Mouse (Mus musculus): ENCODE measurements around the gene Jmjd6.
A peak's percentile ranks its signal among the peaks of the same experiment; 100 is the strongest.
"Not testable (repeated sequence)": the region's sequence is repeated elsewhere in the genome, so short reads cannot be mapped to it uniquely, and the experiment has no call there.

Gene Jmjd6

GRCm38 (mm10) chr11:116851576-116852290, 8.5 kb upstream of the Jmjd6 start:
- peak; percentile 64 to 77 for DNase-seq

DNA sequence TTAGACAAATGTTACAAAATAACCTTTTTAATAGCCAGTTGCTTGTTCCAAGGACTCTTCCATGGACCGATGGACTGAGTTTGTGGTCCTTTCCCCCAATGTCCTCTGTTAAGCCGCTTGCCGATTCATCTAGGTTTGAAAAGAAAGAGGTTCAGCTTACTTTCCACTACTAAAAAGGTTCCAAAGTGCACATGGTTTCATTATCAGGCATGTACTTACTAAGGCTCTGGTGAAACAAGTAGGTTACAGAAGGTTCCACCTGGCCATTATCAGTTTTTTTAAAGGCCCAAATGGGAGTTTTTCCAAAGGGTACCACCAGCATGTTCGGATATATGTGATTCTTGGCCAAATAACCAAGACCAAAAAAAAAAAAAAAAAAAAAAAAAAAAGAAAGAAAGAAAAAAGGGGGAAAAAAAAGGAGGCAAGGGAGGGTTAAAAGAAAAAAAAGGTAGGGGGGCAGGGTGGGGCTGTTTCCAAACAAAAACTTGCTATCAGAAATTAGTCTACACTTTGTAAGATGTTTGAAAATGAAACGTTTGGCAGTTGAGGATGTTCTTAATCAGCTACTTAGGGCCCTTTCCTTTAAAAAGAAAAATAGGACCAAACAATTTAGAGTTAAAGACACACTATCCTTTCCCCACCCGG, 7.7 kb upstream of the Jmjd6 start:
- DNase-seq, result no peak

- DNase-seq, result no peak
These were observed 6.8 kb upstream of the Jmjd6 start for GRCm38 (mm10) chr11:116850085-116850484.

- no peak for DNase-seq
These were observed 6.3 kb upstream of the Jmjd6 start for GRCm38 (mm10) chr11:116849587-116849986.

- not testable (repeated sequence) for DNase-seq
These were observed 5.6 kb upstream of the Jmjd6 start for GRCm38 (mm10) chr11:116848877-116849178.

DNA sequence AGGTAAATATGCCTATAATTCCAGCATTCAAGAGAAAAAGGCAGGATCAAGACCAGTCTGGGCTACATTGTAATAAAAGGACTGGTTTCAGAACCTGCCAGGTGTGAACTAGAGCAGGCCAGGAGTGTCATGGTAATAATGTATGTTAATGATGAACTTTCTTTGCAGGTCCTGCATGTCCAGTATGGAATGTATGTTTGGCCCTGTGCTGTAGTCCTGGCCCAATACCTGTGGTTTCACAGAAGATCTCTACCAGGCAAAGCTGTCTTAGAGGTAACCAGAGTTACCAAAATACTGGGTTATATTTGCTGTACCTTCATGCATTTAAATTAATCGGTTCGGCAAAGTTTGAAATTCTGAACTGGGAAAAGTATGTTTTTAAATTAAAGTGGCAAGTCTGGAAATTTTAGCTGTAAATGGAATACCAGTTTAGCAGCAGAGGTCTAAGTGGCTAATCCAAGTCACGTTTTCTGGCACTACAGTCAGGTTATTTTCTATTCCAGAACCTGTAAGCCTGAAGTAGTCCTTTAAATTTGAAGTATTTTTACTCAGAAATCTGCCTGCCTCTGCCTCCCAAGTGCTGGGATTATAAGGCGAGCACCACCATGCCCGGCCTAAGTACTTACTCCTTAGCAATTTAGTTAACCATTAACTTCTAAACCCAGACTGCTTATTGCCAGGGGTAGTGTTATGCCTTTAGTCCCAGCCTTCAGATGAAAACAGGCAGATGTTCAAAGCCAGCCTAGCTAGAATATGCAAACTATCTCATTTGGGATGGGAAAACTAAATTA, 5.0 kb upstream of the Jmjd6 start:
- no peak for DNase-seq

DNA sequence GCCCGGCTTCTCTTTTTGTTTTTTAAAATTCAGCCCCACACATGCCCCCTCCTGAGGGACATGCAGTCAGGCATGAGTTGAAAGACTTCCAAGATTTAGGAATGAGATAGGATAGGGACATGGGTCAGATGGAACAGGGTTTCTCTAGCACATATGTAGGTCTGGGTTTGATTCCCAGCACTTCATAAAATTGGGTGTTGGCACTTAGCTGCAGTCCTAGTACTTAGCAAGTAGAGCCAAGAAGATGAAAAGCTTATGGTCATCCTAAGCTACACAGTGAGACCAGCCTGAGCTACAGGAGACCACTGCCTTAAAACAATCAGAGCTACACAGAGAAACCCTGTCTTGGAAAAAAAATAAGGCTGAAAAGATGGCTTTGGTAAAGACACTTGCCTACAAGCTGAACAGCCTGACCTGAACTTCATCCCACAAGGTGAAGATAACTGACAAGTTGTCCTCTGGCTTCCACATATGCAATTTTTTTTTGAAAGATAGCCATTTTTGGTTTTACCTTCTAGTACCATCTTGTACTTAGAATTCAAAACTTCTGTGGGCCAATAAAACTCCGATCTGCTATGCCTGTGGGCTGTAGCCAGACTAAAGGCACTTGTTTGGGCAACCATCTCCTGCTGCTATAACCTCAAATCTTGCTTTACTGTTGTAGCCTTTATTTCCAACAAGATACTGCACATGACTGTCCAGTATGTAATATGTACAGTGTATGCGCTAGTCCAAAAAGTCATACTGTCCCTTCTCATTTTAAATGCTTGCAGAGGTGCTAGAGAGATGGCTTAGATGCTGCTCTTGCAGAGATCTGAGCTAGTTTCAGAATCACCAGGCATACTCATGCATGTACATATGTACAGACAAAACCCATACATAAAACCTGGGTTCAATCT, 4.2 kb upstream of the Jmjd6 start:
- no peak for DNase-seq

- no peak for DNase-seq
These were observed 3.4 kb upstream of the Jmjd6 start for GRCm38 (mm10) chr11:116846593-116847181.

DNA sequence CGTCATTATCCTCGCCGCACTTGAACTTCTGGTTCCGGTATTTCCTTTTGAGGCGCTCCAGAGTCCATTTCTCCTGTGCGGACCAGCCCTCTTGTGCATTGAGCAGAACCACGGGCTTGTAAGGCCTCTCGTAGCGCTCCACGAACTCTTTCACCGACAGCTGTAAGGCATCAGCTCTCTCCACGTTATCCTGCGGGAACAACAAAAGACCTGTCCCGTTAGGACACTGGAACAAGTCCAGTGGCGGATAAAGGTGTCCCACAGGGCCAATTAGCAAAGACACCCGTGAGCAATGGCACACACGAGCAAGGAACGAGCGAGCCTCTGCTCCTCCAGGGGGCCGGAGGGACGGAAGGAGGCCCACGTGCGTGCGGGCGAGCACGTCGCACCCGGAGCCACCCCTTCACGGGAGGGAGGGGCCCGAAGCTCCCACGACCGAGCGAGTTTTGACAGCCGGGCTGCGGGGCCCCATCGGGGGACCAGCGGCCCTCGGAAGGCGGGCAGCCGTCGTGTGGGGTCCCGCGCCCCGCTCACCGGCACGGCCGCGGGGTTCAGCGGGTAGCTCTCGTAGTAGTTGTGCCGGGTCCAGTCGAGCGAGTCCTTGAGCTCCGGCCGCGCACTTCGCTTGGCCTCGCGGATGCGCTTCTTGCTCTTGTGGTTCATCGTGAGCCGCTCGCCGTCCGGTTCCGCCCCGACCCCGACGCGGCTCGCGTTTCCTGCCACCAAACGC, 553 bp downstream of the Jmjd6 start:
- DNase-seq, result peak; percentile 61 to 77

DNA sequence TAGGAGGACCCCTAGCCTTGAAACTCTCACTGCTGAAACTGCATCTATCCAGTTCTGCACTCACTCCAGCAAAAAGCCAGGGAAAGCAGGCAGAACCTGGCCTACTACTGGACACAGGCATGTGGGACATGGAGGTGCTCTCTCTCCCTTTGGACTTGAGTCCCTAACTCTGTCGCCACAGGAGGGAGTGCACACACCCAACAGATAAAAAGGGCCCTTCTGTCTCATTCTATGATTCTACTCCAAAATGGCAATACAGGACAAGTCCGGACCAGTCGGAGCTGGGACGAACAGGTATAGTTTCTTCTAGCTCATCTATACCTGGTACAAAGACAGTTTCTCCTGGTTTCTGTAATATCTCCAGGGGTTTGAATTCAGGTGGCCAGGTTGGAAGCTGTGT, 2.5 kb downstream of the Jmjd6 start:
- no peak for DNase-seq

DNA sequence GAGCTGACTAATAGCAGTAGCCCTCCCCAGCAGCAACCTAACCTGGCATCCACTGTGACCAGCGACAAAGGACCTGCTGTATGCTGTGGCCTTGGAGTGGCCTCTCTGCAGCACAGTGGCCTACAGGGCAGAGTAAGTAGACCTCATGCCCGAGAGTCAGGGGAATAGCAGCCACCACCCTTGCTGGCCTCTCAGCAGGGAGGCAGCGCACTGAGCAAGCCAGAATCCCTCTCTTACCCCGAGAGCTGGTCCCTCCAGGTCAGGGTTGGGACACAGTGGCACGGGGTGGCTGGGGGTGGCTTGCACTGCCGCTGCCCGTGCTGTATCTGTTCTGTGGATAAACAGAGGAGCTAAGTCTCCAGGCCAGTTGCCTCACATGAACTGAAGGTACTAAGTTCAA, 3.6 kb downstream of the Jmjd6 start:
- no peak for DNase-seq

DNA sequence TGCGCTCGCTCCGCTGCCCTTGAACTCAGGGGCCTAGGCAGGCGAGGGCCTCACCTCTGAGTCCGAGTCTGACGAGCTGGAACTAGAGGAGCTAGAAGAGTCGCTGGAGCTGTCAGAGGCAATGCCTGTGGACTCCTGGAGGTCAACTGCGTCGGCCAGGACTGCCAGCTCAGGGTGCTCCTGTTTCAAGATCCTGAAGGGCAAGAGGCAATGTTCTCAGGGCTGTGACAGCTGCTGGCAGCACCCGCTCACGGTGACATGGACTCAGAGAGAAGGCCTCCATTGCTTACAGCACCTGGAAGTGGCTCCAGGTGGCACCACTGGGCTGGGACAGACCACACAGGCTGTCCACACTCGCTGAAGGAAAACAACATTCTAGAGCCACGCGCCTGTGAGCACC, 4.3 kb downstream of the Jmjd6 start:
- peak in 1 of 2 experiments; percentile 26 for DNase-seq

DNA sequence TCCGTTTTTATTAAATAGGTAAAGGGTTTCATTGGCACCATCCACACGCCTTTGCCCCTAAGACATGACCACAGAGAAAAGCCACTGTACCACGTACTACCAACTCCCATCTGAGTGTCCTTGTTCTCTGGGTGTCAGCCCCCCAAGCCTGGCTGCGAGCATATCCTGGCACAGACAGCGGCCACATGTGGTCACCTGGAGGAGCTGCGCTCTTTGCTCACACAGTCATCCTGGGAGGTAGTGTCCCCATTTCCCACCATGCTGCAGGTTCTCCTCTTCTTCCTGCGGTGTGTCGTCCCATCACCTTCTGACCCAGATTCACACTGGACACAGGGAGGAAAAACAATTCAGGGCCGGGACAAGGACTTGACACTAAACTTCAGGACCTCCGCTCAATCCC, 5.8 kb downstream of the Jmjd6 start:
- no peak for DNase-seq

DNA sequence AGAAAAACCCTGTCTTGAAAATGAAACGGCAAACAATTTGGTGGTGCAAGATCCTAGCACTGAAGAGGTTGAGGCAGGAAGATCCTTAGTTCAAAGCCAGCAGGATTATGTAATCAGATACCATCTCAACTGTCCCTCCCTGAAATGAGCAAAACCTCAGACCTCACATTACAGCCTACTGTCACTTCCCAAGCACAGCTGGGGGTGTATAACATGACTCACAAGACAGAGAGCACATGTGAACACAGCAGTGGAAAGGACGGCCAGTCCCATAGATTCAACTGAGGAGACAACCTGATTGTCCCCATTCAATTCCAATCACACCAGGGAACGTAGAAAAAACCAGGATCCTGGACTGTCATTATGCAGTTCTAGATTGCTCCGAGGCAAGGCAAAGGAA, 7.0 kb downstream of the Jmjd6 start:
- no peak for DNase-seq

GRCm38 (mm10) chr11:116834954-116835353, 8.3 kb downstream of the Jmjd6 start:
- DNase-seq, result no peak

DNA sequence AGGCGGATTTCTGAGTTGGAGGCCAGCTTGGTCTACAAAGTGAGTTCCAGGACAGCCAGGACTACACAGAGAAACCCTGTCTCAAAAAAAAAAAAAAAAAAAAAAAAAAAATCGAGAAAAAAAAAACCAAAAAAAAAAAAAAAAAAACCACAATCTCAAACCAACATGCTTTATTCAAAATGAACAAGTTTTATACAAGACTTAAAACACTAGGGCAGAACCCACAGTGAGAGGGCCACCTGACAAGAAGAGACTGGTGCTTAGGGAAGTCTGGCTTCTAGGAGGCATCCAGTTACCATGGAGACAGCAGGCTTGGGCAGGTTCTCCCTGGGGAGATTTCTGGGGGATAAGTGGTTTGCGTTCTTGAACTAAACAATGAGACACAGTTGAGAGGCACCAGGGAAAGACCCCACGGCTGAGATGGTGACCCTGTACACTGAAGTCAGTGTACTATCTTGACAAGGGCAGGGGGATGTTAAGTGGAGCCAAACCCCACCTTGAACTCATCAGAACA, 11.0 kb downstream of the Jmjd6 start:
- DNase-seq, result no peak

- peak; percentile 72 to 90 for DNase-seq
These were observed 15.6 kb downstream of the Jmjd6 start, which contains the start of gene Mxra7 for GRCm38 (mm10) chr11:116827534-116828165. TSS of gene Mxra7 (minus strand) at chr11:116828046.

DNA sequence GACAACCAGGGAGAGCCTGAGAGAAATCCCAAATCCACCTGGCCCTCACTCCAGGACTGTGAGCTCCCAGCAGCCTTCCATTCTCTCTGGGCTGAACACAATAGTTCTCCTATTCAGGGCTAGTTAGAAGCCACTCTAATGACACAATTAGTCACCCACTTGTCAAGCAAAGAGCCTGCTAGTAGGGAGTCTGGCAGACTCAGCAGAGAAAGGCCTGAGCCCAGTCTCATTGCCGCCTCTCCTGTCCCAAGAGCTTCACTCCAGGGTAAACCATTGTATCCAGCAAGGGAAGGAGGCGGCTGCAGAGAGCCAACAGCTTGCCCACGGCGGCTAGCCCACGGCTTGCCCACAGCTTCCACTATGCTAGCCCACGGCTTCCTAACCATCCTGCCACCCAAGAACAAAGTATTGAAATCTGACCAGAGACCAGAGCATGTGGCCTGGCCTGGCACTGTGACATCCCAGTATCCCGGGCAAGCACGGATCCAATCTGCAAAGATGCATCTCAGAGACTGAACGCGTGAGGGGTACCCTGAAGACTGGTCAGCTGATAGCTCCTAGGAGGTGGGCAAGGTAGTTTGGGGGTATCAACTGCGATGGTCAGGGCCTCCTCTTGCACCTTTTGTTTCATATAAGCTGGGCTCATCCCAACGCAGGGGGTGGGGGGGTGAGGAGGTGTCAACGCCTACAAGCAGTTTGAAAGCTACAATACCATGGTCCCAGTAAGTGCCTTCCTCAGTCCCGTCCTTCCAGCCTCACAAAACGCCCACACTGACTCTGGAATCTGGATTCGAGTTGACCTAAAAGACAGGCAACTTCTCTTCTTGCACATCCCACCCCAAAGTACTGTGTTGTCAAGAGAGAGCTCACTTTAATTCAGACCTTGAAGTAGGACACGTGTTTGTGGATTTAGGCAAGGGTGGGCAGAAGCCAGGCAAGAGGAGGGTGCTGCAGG, 16.4 kb downstream of the Jmjd6 start:
- no peak for DNase-seq

DNA sequence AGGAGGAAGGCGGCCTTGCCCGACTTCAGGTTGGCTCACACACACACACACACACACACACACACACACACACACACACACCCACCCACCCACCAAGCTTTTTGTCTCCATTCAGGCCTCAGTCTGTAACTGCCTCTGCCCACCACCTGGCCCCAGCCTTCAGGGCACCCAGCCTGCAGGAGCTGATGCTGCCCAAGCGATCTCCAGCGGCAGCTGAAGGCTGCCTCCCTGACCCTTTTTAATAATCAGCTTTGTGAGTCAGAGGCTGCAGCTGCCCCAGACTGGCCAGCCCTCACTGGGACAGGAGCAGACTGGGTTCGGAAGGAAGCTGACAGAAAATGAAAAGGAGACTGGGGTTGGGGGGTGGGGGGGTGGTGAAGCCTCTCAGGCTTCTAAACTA, 18.0 kb downstream of the Jmjd6 start:
- DNase-seq, result no peak

DNA sequence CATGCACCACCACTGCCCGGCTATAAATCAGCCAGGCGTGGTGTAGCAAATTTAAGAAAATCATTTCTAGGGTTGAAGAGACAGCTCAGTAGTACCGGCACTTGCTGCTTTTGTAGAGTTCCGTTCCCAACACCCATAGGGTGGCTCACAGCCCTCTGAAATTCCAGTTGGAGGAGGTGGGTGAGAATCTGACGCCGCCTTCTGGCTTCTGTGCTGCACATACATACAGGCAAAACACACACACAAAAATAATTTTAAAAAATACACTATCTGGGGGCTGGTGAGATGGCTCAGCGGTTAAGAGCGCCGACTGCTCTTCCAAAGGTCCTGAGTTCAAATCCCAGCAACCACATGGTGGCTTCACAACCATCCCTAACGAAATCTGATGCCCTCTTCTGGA, 19.4 kb downstream of the Jmjd6 start:
- DNase-seq, result not testable (repeated sequence)
